Mouse (Mus musculus) granulocyte monocyte progenitor cell, adult 5-6 weeks (primary cell): ENCODE results near the gene Akap9. TPM values are rescaled to one million over a fixed set of nuclear protein-coding genes. Genes with fewer than 3 reads are reported as not detected.
"Not testable (repeated sequence)": the region's sequence is repeated elsewhere in the genome, so short reads cannot be mapped to it uniquely, and the experiment has no call there.

Experiments
- ATAC-seq: replicated peaks from 2 replicates; pipeline ENCODE4 v1.8.0; 2016; ENCODE audit warnings: mild to moderate bottlenecking, moderate TSS enrichment, inconsistent platforms; ENCODE audit not compliant: poor library complexity, severe bottlenecking
- total RNA-seq, 2 experiments: library from RNA; stranded (forward) in 1 of 2; stranded (reverse) in 1 of 2; fragments of 200-712, 200-1000 nt in 1 of 2; fragments of >200 nt in 1 of 2; fragmentation: Nextera tagmentation in 1 of 2; gene quantifications; 2 replicates each; pipeline ENCODE4 v1.2.3; 2014 to 2017

Akap9 gene
- 39.3 and 45.5 TPM in 2 replicates for total RNA-seq (2014; fragmentation: Nextera tagmentation)
- total RNA-seq (2017), result 74.9 and 75.7 TPM in 2 replicates

DNA sequence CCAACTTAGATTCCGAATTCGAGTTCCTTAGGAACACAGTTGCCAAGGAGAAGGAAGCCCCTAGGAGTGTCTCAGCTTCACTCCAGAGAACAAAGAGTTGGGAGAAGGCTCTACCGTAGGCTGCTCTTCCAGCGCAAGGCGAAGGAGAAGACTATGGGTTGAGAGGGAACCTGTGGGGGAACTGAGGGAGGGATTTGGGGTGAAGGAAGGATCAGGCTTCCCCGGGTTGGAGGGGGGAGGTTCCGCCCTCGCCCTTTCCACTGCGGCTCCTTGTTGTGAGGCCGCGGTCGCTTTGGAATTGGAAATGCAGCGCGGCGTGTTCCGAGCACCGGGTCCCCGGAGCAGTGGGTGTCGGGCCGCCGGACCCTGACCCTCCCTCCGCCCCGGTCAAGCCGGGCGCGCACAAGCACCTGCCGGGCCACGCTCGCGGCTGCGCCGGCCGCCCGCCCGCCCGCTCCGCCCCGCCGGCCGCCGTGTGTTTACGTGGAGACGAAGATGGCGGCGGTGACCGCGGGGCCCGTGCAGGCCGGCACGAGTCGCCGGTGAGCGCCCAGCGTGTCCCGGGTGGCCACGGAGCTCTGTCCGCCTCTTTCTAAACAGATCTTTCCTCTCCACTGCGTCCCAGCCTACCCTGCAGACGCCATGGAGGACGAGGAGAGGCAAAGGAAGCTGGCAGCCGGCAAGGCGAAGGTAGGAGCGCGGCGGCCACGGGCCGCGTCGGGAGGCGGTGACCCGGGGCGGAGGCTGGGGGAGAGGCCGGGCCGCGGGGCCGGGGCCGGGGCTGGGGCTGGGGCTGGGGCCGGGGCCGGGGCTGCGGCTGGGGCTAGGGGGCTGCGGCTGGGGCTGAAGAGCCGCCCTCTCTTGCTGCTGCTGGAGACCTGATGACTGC is at the start of gene Akap9:
TSS of gene Akap9 (plus strand) at position 254 of the 889 bp plus-strand sequence.
- ATAC-seq, result peak; percentile 73

DNA sequence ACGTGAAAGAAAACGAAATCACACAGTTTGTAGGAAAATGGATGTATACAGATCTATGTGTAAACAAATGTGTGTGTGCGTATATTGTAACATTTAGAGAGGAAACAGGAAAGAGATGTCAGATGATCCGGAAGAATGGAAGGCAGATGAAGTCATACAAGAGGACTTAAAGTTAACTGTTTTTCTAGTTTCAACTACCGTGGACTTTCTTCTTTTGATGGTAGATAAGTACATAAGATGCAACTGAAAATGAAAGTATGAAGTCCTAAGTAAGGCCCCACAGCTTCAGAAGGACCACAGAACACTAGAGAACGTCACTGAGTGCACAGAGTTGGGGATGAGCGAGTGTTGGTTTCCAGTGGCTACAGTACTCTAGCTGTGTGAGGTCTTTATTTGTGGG is 41.0 kb upstream of the Akap9 start:
- ATAC-seq, result not testable (repeated sequence)

DNA sequence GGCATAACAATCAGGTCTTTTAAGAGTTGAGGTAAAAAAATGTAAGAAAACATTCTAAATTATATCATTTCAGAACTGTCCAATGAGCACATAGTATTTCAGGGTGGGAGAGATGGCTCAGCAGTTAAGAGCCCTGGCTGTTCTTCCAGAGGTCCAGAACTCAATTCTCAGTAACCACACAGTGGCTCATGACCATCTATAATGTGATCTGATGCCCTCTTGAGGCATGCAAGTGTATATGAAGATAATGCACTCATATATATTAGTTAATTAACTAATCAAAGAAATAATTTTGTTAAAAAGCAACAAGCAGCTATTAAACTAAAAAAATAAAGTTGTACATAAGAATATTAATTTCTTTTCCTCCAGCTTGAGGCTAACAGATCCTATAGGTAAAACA is 38.7 kb upstream of the Akap9 start:
- ATAC-seq, result no peak

DNA sequence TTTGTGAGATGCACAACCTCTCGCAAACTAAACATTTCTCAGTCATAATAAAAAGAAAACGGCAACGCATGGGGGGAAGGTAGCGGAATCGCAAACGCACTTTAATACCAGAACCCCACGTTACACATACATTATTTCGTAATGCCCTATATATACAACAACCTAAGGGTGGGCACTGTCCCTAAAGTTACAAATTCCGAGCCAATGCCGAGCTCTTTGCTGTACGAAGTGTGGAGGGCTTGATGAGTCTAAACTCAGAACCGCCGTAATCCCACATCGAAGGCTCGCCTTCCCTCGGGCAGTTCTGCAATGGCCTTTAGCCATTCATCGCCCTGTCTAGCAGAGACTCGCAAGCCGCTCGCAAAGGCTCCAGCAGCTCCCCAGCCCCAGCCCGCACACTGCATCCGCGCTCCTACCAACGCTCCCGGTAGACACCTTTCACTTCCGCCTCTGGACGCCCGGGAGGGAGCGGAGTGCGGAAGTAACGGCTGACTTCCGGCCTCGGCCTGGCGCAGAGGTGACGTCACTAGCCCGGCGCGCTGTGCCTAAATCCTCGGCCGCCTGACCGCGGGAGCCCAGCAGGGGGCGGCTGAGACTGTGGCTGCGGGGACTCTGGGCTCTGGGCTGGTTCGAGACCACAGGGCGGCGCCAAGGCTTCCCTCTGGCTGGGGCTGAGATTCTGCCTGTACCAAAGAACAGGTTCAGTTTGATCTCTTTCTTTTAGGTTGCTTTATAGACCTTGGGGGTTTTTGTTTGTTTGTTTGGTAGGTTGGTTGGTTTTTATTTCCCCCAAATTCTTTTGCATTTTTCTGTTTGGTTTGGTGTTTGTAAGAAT is 34.2 kb upstream of the Akap9 start, which contains the start of gene Mterf1a:
TSS of gene Mterf1a (minus strand) at position 475 of the 835 bp plus-strand sequence.
- peak; percentile 99 for ATAC-seq

DNA sequence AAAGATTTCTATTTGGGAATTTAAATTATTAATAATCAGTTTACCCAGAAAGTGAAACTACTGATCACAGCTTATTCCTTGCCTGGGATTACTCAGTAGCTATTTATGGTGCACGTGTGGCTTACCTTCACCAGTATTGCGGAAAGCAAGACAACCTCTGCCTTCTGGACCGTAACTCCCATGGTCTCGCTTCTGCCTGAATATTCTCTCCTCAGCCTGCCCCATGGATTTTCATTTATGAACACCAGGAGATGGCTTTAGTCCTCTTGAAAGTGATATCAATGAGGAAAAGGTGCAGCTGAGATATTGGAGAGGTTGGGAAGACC is 33.6 kb upstream of the Akap9 start:
- ATAC-seq, result not testable (repeated sequence)

DNA sequence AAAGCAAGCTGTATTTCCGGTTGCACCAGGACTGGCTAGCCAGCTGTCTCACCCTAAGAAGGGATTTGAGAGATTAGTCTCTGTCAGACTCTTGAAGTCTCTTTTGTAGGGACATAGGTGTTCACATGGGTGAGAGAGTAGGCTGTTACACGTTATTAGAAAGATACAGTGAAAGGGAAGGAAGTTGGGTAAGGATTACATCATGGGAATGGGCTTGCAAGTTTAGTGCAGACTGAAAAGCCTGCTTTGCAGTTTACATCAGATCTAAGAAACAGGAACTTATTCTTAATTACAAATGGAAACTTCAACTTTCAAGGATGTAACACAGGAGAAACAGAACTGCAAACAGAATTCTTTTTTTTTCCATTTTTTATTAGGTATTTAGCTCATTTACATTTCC is 22.4 kb upstream of the Akap9 start:
- ATAC-seq, result peak; percentile 100

DNA sequence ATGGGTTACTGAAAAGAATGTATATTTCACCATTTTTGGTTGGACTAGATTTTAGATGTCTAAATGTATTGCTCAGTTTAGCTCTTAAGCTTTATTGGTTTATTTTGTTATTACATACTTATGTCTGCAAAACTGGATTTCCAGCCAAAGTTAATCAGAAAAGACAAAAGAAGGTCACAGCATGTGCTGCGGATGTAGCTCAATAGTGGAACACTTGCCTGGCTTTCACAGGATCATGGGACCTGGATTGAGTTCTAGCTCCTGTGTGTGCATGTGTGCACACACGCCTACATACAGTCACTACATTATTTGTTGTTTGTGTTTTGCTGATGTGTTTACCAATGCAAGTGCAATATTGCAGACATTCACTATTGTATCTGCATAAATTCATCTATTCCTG is 5.5 kb upstream of the Akap9 start:
- no peak for ATAC-seq

DNA sequence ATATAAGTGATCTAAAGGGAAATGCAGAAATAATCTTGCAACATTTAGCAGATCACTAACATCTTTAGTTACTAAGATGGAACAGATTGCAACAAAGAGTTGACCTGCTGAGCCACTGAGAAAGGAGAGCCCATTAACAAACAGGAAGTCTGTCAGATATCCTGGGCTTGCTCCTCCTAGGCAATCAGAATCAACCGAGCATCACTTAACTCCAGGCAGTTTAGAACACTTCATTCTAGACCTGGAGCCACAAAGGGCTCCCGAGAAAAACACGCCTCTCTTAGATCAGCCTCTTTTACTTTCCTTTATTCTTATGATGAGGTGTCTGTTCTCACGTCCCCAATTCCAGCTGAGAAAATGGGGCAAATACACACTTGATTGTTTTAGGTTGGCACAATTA is 1.2 kb upstream of the Akap9 start:
- peak; percentile 47 for ATAC-seq

DNA sequence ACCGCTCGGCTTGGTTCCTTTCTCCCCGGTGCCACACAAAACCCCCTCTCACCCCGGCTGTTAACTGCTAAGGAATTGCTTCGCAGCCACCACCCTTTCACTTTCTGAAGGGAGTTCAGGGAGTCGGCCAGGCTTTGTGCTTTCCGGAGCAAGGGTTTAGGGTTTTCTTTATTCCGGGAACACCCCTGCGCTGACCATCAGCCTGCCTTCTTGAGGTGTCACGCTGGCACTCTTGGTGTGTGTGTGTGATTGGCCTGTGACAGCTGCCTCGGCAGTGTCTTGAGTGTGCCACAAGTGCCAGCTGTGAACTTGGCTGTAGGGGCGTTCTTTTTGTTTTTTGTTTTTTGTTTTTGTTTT is 814 bp downstream of the Akap9 start:
- peak; percentile 54 for ATAC-seq

DNA sequence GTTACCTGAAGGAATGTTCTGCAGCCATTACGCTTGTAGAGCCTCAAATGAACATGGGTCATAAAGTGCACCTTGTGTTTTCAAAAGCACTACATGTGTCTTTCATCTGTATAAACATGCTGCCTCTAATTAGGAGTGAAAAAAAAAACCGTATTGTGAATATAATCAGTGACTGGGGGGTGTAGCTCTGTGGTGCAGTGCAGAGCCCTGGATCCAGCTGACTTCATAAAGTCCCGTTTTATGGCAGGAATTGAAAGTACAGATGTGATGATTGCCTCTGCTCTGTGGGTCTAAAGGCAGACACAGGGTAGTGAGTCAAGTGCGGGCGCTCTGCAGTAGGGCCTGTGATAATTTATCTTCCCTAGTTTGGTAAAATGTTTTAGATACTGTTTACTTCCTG is 2.9 kb downstream of the Akap9 start:
- ATAC-seq, result no peak

DNA sequence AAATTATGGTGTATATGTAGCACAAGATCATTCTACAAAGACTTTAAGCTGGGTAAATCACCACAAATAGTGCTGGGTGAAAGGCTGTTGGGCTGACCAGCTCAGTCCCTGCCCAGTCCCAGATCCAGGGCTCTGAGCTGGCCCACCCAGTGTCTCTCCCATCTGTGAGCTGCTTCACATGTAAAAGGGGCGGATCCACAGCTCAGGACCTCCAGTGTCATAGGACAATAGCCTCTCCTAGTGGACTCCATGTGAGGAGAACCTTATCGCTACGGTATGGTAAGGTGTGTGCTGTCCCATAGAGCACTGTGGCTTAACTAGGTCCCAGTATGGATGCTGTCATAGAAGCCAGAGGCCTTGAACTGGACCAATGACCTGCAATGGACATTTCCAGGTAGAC is 3.8 kb downstream of the Akap9 start:
- ATAC-seq, result no peak

DNA sequence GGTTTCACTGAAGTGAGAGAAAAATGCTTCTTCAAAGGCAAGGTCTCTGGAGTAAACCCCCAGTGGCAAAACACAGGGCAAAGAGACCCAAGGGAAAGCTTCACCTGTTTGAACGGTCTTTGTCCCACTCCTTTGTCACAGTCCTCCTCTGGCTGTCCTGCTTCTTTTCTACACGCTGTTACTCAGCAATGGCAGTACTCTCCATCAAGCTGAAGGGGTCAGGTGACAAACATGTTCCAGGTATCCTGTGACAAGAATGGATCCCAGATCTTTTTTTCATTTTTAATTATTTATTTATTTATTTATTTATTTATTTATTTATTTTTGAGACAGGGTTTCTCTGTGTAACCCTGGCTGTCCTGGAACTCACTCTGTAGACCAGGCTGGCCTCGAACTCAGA is 5.7 kb downstream of the Akap9 start:
- ATAC-seq, result no peak

DNA sequence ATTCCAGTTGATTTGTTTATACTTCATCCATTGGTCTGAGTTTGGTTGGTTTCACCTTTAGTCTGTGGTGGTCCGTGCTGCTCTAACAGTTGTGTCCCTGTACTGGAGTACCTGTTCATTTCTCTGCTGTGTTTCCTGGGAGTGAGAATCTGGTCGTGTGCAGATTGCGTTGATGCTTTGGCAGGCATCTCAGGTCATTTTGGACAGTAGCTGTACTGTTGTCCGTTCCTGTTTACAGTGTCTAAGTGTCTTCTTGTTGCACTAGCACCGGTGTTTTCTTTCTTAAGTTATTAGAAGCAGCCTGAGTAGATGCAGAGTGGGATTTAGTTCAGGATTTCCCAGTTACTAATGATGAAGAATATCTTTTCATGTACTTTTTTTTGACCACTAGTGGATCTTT is 7.4 kb downstream of the Akap9 start:
- ATAC-seq, result no peak

DNA sequence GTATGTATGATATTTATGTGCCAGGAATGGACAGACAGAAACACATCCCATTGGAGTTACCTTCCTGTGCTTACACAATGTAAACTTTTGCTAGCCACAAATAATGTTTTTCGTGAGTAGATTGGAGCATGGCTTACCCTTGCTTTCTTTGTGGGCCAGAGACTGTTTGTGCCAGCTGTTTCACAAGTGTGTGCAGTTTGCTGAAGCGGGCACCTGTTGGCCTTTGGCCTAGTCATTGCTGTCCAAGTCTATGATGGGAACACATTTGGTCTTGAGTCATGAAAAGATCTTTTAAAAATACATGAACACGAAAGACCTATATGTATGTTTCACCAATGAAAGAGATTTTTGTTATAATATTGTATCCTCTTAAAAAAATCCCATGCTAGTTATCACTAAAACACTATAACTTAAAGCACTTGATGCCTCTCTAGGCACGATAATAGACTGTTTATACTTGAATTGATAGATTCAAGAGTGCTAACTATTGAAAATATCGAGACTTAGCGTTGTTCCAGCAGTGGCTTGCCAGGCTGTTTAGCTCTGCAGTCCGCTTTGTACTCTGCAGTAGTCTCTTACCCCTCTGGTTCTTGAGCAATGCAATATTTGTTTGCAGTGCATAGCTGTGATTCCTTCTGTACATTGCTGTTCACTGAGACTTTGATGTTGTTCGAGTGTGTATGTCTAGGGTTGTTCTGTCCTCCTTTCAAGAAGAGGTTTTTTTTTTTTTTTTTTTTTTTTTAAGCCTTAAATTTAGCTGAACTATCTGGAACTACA is 8.1 kb downstream of the Akap9 start:
- no peak for ATAC-seq

DNA sequence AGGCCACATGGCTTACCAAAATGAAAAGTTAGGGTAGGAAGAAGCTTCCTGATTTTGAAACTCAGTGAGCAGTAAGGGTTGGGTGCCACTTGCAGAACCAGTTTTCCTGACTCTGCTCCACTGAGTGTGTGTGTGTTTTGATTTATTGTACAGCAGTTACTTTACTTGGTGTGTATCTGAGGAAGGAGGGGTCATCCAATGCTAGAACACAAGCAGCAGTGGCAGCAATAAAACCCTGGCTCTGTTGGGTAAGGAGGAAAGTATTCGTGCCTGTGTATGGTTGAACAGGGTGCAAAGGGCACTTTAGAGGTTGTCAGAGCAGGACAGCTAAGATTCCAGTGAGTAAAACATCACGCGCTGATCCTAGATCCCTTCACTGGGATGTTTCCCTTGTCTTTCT is 11.1 kb downstream of the Akap9 start:
- ATAC-seq, result no peak

DNA sequence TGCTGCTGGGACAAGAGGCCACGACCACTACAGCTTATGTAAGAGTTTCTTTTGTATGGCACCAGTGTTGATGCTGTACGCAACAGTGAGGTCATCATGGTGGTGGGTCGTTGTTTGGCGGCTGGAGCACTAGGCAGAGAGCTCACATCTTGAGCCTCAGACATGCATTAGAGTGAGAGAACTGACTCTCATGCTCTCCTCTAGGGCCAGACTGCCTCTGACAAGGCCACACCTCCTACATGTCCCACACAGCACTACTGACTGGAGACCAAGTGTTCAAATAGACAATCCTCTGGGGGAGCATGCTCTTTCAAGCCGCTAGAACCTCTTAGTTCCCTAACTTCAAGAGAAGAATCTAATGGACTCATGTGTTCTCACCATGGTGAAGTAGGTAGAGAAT is 11.5 kb downstream of the Akap9 start:
- ATAC-seq, result no peak

DNA sequence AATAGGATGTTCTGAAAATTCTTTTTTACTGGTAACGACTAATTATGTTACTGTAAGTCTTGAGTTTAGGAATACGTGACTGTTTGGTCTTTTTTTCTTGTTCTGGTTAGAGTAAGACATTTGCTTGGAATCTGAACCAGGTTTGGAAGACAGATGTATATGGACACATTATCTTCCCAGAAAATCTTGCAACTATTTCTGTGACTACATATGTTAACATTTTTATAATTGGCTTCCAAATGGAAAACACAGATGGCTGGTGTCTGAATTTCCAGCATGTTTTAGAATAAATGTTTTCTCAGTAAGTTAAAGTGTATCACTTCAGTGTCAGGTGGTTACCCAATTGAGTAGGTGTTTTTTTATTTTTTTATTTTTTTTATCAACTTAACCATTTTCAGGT is 13.4 kb downstream of the Akap9 start:
- ATAC-seq, result no peak

DNA sequence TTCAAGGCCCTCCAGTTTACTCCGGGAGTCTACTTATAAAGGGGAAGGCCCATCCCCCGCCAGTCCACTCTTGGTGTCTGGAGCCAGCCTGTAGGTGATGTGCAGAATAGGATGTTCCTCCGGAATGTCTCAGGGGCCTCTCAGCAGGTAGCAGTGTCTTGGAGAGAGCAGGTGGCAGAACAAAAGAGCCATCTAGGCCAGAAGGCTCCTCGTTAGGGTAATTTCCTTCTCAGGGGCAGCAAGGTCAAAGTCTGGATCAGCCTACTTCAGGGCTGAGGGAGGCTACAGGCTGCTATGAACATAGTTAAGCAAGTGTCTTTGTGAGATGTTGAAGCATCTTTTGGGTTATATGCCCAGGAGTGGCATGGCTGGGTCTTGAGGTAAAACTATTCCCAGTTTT is 15.3 kb downstream of the Akap9 start:
- ATAC-seq, result not testable (repeated sequence)

DNA sequence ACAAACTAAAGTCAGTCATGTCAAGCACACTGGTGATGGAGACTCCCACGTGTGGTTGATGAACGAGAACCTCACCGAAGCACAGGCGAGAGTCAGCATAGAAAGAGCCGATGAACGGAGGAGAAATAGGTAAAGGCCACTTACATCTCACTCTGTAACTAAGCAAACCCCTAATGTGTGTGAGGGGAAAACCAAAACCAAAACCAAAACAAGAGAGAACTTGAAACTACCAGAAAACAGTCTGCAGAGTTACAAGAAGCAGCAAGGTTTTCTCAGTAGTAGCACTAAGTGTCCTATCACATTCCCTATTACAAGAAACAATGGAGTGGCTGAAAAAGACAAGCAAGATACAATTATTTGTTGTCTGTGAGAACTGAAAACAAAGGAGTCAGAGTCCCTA is 24.6 kb downstream of the Akap9 start:
- ATAC-seq, result no peak

DNA sequence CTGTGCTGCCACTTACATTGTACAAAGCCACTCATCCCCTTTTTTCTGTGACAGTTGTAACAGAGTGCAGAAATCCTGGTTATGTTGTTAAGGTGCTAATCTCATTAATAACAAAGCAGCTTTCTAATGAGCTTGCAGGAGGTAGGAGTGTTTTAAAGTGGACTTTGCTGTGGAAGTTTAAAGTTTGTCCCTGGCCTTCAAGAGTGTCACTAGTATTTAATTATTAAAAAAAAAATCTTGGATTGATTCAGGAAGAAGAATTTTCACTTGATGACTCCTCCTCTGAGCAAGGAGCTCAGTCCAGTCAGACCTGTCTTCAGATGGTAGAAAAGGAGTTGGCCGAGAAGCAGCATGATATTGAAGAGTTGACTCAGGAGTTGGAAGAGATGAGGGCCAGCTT is 26.7 kb downstream of the Akap9 start:
- no peak for ATAC-seq

DNA sequence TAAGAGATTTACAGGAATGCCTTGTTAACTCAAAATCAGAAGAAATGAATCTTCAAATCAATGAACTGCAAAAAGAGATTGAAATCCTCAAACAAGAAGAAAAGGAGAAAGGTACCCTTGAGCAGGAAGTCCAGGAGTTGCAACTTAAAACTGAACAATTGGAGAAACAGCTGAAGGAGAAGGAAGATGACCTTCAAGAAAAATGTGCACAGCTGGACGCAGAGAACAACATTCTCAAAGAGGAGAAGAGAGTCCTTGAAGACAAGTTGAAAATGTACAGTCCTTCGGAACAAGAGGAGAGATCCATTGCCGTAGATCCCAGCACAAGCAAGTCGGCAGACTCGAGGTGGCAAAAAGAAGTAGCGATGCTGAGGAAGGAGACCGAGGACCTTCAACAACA is 33.4 kb downstream of the Akap9 start:
- ATAC-seq, result no peak
